Mouse (Mus musculus) layer of hippocampus, postnatal 10 days (tissue): Measurements from ENCODE around the gene Slc1a2. TPM values are rescaled to one million over a fixed set of nuclear protein-coding genes. Genes with fewer than 3 reads are reported as not detected.

Source experiments
- DNase-seq, 2 experiments: peaks; one replicate each; pipeline ENCODE4 v3.0.0; 2021; ENCODE audit warnings: low spot score in 2 of 2
- total RNA-seq, 2 experiments: library from RNA; stranded (reverse); gene quantifications; 2 replicates each; pipeline ENCODE4 v1.2.3; 2021

Slc1a2 gene
- total RNA-seq, 2 experiments from 2014 or later = 1,474 to 1,476 TPM

DNA sequence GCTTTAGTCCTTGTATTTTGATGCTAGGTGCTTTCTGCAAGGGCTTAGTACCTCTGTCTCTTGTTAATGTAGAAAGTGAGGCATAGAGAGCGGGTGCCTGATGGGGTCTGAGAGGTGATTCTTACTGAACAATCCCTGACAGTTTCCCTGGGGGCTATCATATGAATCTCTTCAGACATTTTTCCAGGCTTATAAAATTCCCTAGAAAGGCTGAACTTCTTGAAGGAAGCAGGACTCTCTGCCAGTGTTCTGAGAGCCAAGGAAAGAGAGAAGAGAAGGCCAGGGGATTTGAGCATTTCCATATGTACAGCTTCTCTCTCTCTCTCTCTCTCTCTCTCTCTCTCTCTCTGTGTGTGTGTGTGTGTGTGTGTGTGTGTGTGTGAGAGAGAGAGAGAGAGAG is 151.0 kb downstream of the Slc1a2 start:
- DNase-seq = no peak

- no peak for DNase-seq
These were observed 154.3 kb downstream of the Slc1a2 start for GRCm38 (mm10) chr2:102812756-102813155.

- DNase-seq = no peak
These were observed 156.9 kb downstream of the Slc1a2 start for GRCm38 (mm10) chr2:102815289-102815809.

GRCm38 (mm10) chr2:102820225-102820711 is 161.8 kb downstream of the Slc1a2 start:
- peak; percentile 35 to 42 for DNase-seq

DNA sequence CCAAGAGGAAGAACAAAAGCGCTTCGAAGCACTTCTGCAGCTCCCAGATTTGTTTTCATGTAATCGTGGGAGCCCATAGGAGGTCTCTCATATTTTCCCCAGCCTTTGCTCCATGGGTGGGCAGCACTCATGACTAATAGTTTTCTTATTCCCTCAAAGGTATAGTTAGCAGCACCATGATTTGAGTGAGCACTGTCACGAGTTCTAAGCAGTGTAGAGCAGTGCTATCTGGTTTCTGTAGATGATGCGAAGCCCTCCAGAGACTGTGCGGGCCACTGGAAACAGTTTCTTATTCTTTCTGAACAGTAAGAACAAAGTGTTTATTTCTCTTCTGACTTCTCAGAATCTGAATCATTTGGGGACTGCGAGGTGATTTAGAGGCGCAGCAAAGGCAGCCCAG is 162.3 kb downstream of the Slc1a2 start:
- DNase-seq = no peak

DNA sequence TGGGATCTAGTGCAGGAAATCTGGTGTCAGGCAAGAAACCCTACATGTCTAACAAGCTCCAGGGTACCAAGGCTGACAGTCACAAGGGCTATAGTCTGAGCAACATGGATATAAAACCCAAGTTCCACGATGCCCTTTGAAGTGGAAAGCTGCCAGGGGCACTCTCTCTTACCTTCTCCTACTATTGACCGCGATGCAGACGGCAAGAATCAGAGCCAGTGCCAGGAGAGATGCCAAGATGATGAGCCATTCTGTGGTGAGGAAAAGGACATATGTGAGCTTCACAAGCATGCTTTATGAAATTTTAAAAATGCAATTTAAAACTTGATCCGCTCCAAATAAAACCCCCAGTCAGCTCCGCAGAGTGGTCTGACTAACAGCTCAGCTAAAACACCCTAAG is 163.6 kb downstream of the Slc1a2 start:
- DNase-seq = peak; percentile 14 to 15

DNA sequence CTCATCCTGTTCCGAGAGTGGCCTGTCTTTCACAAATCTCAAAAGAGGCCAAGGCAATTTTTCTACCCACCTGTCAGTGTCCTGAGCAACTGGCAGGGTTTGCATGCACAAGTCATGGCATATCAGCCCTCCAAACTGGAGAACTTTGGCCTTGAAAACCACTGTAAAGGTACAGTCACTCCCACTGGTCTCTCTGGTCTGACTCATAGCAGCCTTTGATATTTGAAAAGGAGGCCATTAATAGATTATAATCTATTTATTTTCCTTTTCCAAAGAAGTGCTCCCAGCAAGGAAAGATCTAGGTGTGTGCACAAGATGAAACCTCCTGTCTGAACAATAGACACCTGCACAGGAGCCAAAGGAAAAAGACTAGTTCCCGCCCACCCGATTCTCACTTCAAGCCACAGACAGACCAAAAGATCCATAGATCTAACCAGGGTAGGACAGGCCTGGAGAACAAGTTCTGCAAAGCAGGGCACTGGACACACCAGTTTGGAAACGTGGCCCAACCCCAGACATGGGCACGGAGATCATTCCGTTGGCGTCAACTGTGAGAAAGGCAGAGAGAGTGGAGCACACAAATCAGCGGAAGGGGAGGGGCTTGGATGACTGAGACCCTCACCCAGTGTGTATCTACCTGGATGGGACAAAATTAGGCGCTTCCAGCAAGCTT is 167.6 kb downstream of the Slc1a2 start:
- no peak for DNase-seq

- no peak for DNase-seq
These were observed 169.4 kb downstream of the Slc1a2 start for GRCm38 (mm10) chr2:102827841-102828240.

DNA sequence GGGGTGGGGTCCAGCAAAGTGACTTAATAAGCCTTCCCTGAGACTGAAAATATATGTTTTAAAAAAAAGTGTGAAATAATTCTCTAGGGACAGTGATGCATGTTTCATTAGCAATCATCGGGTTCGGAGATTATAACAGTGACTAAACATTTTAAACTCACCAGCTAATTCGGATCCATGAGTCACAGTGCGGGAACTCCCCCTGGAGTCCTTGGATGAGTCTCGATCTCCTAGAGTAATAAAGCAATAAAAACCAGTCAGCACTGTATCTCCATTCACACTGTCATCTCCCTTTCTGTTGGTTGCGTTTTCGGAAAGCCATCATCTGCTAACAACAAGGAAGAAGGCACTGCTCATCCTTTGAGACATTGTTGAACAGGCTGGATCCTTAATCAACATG is 169.9 kb downstream of the Slc1a2 start:
- DNase-seq = no peak

DNA sequence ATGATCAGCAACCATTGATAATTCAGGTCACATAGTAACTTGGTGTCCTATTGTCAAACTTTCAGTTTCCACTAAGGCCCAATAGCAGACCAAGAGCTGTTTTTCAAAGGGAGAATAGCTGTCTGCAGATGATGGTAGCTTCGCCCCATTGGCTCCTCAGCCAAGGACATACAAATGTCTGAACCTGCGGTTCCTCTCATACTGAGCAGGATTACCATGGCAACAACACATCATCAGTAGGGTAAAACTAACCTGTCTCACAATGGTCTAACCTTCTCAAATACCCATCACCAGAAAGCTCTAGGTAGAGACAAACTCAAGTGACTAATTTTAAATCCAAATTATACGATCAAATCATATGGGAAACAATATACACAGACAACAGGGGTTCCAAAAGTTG is 170.7 kb downstream of the Slc1a2 start:
- DNase-seq = peak; percentile 75 to 79

DNA sequence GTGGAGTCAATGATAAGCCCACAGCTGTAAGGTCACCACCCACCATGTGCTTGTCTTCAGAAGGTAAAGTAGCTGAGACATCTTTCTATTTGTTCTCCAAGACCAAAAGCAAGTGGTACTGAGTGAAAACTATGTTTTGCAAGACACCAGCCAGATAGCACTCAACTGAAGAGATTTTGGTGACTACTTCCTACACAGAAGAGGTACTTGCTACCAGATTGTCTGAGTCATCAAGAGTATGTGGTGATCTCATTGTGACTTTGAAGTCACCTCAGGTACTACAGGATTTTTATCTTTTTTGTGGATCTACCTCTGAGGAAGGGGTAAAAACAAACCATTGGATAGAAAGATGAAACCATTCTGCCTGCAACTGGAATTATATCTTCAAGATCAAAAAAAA is 173.1 kb downstream of the Slc1a2 start:
- DNase-seq = no peak

DNA sequence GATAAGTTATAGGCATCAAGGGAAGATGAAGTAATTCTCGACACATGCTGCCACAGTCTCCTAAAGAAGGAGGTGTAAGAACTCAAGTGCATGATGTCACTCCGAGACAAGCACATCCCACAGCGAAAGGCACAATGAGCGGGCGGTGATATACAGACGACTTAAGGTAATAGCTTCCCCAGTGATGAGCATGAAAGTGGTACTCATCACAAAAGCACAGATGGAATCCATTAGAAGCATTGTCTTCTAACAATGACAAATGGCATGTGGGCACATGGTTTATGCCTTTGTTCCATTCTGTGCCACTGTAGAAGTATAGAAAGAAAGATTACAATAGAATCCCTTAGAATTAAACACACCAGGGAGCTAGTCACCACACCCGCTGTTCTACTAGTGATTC is 179.7 kb downstream of the Slc1a2 start:
- DNase-seq = no peak

Other genes with a start within 250 kb of the Slc1a2 start
- gene Fjx1, start 206.2 kb upstream of the Slc1a2 start, total RNA-seq = 10 to 100 TPM; 64.8 to 72.0 TPM
- 10 to 100 TPM; 11.1 to 13.3 TPM for gene Pamr1, start 108.6 kb upstream of the Slc1a2 start, total RNA-seq
- gene Cd44, start 243.0 kb downstream of the Slc1a2 start, total RNA-seq = 10 to 100 TPM; 10.2 to 10.9 TPM